Mouse (Mus musculus): ENCODE measurements around the gene Rnf183. TPM values are rescaled to one million over a fixed set of nuclear protein-coding genes. Genes with fewer than 3 reads are reported as not detected.

The Rnf183 gene
- total RNA-seq, 2 experiments from 2014 or later = not detected

- no peak for DNase-seq (ENCODE audit: low spot score in 2 of 2)
- intact Hi-C loops (cut with DNase I) = no loop called here
These were observed 847 bp downstream of the Rnf183 start for GRCm38 (mm10) chr4:62433939-62434870.

DNA sequence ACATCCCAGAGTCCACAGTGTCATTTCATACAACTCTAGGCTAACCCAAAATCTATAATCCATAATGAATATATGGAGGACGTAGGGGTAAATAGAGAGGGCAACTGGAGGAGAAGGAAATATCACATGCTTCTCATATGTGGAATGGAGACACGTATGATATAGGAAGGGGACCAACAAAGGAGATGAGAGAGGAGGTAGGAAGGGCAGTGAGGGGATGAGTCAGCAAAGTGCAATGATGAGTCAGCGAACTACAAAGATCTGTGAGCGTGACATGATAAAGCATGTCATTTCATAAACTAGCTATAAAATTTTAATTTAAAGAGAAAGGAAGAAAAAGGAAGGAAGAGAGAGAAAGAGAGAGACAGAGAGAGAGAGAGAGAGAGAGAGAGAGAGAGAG lies 3.5 kb downstream of the Rnf183 start:
- DNase-seq (ENCODE audit: low spot score in 2 of 2) = no peak
- intact Hi-C loops (cut with DNase I) = loop anchor here (2.0 kb wide), 1 partner anchor 69 kb away; no protein-coding TSS in a partner anchor

- DNase-seq (ENCODE audit: low spot score in 2 of 2) = no peak
- intact Hi-C loops (cut with DNase I) = loop anchor here (2.0 kb wide), 1 partner anchor 70 kb away; no protein-coding TSS in a partner anchor
These were observed 4.4 kb downstream of the Rnf183 start for GRCm38 (mm10) chr4:62430678-62431077.

DNA sequence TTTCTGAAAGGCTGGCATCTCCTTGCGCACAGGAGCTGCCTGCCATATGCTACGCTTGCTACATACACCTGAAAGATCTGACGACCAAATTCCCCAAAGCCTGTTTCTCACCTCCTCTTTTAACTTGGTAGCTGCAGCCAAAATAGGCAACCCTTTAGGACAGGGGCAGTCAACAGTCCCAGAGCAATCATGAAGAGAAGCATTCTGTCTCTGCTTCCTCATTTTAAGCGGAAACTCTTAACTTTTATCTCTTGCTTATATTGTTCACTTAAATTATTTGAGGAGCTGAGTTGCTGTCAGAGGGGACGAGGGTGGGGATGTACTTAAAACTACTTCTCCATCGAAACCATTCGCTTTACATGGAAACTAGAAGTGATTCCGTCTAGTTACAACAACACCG lies 5.4 kb downstream of the Rnf183 start:
- intact Hi-C loops (cut with DNase I) = loop anchor here (2.0 kb wide), 1 partner anchor 71 kb away; no protein-coding TSS in a partner anchor

DNA sequence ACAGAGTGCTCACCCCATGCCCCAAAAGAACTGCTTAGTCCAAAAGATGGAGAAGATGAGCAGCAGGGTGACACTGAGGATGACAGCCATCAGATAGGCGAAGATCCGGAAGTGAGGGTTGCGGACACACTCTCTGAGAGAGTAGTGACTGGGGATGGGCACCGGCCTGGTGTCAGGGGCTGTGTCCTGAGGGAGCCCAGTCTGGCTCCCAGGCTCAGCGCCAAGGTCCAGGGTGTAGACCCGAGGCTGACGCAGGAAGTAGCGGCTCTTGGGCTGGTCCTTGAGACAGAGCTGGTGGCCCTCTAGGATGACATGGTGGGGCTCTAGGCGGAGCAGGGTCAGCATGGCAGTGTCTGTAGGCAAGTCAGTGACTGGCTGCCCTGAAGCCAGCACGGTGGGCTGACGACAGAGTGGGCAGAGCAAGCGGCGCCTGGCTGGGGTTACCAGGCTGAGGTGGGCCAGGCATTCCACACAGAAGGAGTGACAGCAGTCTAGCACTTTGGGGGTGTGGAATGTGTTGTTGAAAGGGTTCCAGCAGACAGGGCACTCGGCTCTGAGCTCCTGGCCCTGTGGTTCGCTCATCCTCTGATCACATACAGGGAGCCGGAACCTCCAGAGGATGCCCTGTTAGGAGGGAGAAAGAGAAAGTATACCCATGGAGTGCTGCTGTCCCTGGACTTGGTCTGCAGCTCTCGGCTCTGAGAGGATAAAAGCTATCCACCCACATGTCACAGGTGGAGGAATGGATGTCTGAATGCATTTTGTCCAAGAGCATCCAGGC lies 6.9 kb downstream of the Rnf183 start:
- no peak for DNase-seq (ENCODE audit: low spot score in 2 of 2)
- intact Hi-C loops (cut with DNase I) = no loop called here

More for the DNA sequence above, 5.4 kb downstream of the Rnf183 start:
- DNase-seq (ENCODE audit: low spot score in 2 of 2) = no peak

DNA sequence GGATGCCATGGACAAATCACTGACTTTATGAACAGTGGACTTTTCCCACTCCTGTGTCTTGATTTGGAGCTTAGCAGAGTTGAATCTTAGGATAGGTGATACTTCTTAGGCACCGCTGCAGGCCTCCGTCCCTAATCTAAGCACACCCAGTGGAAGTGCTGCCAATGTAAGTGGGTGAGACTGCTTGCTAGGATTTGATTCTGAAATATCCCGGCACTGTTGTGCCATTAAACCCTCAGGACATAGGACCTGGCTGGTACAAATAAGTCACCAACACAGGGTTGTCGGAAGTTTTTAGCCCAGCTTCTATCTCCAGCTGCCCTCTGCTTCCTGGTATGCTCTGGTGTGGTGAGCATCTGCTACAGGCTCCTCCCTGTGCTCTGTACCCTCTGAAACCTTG lies 9.2 kb downstream of the Rnf183 start:
- intact Hi-C loops (cut with DNase I) = no loop called here
- no peak for DNase-seq (ENCODE audit: low spot score in 2 of 2)

- intact Hi-C loops (cut with DNase I) = no loop called here
- no peak for DNase-seq (ENCODE audit: low spot score in 2 of 2)
These were observed 16.0 kb downstream of the Rnf183 start for GRCm38 (mm10) chr4:62419091-62419490.

DNA sequence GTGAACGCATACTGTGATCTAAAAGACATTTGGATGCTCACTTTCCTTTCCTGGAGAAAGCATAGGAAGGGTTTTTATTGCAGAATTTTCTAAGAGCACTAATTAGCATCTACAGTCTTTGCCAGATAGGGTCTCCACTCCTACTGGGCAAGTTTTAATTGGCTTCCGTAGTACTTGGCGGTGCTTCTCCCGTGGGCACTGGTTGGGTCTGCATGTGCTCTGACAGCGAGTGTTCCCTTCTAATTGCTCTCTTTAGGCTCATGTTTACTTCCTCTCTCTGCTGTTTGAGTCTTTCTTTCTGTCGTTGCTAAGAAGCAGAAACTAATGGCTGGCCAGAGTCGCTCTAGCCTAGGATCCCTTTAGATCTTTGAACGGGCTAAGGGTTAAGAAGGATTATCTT lies 16.6 kb downstream of the Rnf183 start:
- peak in 1 of 2 experiments; percentile 29 for DNase-seq (ENCODE audit: low spot score in 2 of 2)
- intact Hi-C loops (cut with DNase I) = no loop called here

DNA sequence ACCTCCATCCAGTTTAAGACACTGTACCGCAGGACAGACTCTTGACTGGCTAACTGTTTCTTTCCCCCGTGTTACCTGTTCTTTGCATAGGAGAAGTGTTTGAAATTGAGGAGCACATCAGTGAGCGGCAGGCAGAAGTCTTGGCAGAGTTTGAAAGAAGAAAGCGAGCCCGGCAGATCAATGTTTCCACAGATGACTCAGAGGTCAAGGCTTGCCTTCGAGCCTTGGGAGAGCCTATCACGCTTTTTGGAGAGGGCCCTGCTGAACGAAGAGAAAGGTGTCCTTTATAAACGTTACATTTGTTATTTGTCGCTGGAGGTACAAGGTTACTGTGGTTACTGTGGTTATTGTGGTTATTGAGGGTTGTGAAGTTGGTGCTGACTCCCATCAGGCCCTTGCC lies 23.4 kb downstream of the Rnf183 start:
- intact Hi-C loops (cut with DNase I) = no loop called here
- DNase-seq (ENCODE audit: low spot score in 2 of 2) = no peak

GRCm38 (mm10) chr4:62410325-62410724 lies 24.7 kb downstream of the Rnf183 start:
- intact Hi-C loops (cut with DNase I) = no loop called here
- DNase-seq (ENCODE audit: low spot score in 2 of 2) = no peak

DNA sequence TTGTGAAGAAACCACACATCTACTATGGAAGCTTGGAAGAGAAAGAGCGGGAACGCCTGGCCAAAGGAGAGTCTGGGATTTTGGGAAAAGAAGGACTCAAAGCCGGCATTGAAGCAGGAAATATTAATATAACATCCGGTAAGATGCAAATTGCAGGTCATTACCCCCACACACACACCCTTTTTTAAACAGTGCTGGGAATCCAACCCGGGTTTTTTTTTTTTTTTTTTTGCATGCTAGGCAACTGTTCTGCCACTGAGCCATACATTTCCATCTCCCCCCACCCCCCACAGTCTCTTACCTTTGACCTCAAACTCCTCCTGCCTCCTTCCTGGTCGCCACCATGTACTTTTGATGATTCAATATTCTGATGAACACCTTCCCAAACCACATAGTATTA lies 25.4 kb downstream of the Rnf183 start:
- no peak for DNase-seq (ENCODE audit: low spot score in 2 of 2)
- intact Hi-C loops (cut with DNase I) = loop anchor here (2.0 to 5.0 kb wide), 2 partner anchors 49 to 108 kb away; partner anchors contain the start of genes Alad, Fkbp15 and Slc31a1

DNA sequence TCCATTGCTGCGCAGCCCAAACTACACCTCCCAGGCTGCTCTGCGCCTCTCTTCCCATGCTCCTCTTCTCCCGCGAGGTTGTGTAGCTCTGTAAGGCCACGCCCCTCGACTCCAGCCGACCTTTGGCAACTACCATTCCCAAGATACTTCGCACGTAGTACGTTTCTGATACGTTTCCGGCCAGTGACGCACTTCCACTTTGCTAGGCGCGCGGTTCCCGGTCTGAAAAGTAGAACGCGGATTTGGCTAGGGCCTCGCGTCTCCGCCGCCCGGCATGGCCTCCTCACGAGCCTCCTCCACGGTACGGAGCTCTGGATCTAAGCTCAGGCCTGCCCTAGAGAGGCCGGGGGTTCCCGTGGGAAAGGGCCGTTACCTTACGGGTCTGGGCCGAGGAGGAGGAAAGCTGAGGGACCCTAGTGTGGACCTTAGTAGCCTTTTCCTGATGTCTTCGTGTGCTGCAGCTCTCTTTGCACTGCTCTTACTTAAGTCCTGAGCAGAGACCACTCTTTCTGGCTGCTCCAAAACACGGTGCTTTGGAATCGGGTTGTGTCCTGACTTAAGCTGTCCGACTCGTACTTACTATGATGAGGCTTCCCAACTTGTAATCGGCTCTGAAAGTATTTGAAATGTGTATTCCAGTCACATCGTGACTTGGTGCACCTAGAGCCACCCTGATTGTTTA lies 26.3 kb downstream of the Rnf183 start, which contains the start of the genes Cdc26 and Prpf4:
Cdc26 (minus strand) TSS at position 42 of the 682 bp plus-strand sequence.
Prpf4 (plus strand) TSS at position 197 of the 682 bp plus-strand sequence.
- intact Hi-C loops (cut with DNase I) = loop anchor here (2.0 to 5.0 kb wide), 2 partner anchors 48 to 109 kb away; partner anchors contain the start of genes Alad, Fkbp15 and Slc31a1
- peak; percentile 98 to 100 for DNase-seq (ENCODE audit: low spot score in 2 of 2)

DNA sequence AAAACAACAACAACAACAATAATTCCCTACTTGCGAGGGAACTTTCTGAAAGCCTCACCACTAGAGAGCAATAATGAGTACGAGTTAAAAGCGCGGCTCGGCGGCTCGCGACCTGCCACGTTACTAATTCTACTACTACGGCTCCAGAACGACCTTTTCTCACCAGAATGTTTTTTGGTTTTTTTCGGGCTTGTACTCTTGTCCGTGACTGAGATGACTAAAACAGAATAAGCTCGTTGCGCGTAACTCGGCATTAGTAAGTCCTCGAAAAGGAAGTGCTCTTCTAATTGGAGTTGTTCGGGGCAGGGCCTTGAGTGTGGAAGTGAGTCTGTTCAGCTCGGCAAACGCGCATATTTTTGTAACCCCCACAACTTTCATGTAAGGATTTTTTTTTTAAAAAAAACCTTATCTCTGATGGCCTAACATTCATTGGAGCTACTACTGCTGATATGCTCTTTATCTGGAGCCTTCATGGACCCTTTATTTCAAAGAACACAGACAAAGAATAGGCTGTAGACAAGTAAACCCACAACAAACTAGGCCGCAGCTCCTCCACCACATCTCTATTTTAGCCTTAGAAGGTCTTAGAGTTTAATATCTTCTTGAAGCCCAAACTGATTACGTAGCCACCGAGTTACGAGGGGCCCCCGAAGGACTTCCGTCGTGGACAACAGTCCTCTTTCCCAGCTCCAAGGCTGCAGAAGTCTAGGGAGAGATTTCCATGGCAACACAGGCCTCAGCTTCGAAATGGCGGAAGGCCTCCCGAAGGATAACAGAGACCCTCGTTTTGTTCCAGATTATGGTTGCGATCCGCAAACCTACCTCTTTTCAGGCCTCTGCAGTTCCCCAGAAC lies 27.1 kb downstream of the Rnf183 start:
- DNase-seq (ENCODE audit: low spot score in 2 of 2) = peak; percentile 72 to 73
- intact Hi-C loops (cut with DNase I) = loop anchor here (2.0 to 5.0 kb wide), 2 partner anchors 47 to 109 kb away; partner anchors contain the start of genes Alad, Fkbp15 and Slc31a1

DNA sequence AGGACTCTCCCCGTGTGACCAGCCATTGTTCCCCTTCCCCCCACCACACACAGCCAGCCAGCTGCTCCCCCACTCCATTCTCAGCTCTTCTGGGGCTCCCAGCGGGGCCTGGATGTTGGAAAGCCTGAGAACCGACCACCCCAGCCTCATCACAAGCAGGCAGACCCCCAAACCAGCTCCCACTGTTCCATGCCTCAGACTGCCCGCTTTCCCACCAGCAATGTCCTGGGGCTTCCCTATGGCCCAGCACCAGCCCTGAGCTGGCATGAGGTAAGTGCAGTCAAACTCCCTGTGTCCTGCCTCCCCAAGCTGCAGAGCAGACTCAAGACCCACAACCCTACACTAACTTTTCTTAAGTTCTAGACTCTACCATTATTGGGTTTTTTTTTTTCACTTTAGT lies 28.9 kb downstream of the Rnf183 start:
- no peak for DNase-seq (ENCODE audit: low spot score in 2 of 2)
- intact Hi-C loops (cut with DNase I) = loop anchor here (5.0 kb wide), 1 partner anchor 111 kb away; the partner anchor contains the start of gene Alad

- intact Hi-C loops (cut with DNase I) = no loop called here
These were observed 36.1 kb downstream of the Rnf183 start for GRCm38 (mm10) chr4:62398956-62399355.

GRCm38 (mm10) chr4:62397616-62398365 lies 37.3 kb downstream of the Rnf183 start:
- intact Hi-C loops (cut with DNase I) = no loop called here
- no peak for DNase-seq (ENCODE audit: low spot score in 2 of 2)

More at GRCm38 (mm10) chr4:62398956-62399355, 36.1 kb downstream of the Rnf183 start:
- DNase-seq (ENCODE audit: low spot score in 2 of 2) = peak in 1 of 2 experiments; percentile 63

- intact Hi-C loops (cut with DNase I) = no loop called here
- no peak for DNase-seq (ENCODE audit: low spot score in 2 of 2)
These were observed 39.2 kb downstream of the Rnf183 start for GRCm38 (mm10) chr4:62395806-62396205.

- no peak for DNase-seq (ENCODE audit: low spot score in 2 of 2)
- intact Hi-C loops (cut with DNase I) = no loop called here
These were observed 41.6 kb downstream of the Rnf183 start for GRCm38 (mm10) chr4:62393459-62393858.
